Mouse (Mus musculus): Measurements from ENCODE around the gene Mphosph10. TPM values are rescaled to one million over a fixed set of nuclear protein-coding genes. Genes with fewer than 3 reads are reported as not detected.

Gene Mphosph10
- total RNA-seq, 4 experiments from 2014 or later, result 13.0 to 15.5 (median 15.1) TPM

DNA sequence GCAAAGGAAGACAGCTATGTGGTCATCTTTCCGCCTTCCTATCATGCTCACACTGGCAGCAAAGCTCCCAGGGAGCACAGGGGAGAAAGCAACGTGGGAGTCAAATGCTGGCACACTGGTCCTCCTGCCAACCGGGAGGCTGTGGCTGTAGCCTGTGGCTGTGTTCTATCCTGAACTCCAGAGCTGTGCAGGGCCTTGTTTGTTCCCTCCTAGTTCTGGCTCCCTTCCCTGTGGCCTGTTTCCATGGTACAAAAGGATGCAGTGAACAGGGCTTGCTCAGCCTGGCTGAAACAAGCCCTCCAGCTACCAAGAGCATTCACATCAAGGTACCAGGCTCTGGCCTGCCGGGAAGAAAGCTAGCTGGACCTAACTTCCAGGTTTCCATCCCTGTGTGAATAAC, 41.0 kb downstream of the Mphosph10 start:
- DNase-seq (ENCODE audit: low spot score), result no peak

DNA sequence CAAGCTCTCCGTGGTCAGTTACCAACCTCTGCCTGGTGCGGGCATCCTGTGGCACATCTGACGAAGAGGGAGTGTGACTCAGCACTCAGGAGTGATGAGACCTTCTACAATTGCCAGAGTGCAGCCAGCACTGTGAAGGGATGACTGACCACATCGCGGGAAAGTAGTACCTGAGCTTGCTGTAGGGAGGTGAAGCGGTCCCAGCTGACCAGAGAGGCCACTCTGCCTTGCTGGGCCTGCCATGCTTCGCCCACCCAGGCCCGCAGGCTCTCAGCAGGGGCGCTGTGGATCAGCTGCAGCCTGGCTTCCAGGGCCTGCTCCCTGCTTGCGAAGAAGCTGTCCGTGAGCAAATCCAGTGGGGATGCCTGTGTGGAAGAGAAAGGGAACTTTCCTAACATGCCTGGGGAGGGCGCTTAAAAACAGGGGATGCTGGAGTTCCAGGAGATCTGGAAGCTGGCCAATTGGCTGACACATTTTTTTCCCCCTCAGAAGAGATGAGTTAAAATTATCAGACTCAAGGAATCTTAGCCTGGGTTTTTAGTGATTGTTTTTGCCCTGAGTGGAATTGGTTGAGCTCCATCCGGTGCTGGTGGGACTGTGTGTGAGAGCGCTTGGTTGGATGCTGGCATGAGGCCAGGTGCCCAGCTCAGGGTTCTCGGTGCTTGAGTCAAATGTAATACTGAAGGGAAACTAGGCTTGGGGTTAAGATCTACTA, 42.8 kb downstream of the Mphosph10 start:
- DNase-seq (ENCODE audit: low spot score), result no peak

DNA sequence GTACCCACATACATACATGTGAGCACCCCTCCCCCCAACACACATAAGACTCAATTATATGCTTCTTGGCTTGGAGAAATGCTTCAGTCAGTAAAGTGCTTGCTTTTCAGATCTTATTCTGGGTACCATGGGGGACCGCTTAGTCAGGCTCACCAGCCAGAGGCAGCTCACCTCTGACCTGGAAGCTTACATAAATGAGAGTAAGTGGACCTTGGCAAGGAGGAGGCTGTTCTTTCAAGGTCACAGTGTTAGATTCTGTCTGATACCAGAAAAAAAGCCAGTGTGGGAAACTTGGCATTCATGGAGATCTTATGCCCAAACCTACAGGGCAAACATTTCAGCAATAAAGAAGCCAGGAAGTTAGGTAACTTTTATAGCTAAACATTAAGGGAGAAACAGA, 44.3 kb downstream of the Mphosph10 start:
- no peak for DNase-seq (ENCODE audit: low spot score)

DNA sequence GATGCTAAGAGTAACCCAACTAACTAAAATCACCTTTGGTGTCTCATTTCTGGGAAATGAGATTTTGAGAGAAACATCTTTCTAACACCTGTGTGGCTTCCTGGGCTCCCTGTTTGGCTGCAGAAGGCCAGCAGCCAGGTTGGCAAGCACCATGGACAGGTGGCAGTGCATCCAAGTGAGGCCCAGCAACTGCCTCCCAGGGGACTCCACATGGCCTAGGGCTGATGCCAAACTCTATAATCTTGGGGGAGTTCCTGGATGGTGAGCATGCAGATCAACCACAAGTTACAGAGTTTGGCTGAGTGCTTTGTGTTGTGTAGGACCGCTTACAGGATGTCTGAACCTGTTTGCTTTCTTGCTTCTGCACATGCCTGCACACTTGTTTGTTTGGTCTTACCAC, 59.4 kb downstream of the Mphosph10 start:
- no peak for DNase-seq (ENCODE audit: low spot score)

DNA sequence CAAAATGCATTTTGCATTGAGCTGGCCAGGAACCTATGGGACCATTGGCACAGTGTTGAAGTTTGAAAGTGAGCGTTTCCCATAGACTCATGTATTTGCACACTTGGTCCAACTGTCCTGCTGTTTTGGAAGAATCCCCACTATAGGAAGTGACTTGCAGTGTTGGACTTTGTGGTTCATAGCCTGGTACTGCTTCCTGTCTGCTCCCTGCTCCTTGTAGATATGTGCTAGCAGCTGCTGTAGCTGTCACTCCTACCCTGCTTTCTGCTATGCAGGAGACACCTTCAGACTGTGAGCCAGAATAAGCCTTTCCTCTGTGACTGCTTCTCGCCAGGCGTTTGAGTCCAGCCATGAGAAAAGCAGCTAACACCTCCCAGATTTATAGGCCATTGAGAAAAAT, 60.8 kb downstream of the Mphosph10 start:
- DNase-seq (ENCODE audit: low spot score), result no peak

DNA sequence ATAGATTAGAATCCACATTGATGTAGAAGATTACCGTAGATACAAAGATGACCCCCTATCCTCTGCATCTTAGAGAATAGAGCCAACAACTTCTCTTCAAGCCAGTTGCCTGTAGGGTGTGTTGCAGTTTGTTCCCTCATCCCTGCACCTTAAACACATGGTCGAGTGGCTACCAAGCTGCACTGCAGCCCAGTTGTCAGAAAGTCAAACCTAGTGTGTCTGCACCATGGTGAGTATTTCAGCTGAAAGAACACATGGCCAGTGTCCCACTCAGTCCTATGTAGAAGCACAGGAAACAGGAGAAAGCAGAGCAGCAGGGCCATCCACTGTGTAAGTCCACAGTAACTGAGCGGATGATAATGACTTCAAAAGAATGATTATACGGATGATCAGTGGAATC, 64.6 kb downstream of the Mphosph10 start:
- DNase-seq (ENCODE audit: low spot score), result no peak

DNA sequence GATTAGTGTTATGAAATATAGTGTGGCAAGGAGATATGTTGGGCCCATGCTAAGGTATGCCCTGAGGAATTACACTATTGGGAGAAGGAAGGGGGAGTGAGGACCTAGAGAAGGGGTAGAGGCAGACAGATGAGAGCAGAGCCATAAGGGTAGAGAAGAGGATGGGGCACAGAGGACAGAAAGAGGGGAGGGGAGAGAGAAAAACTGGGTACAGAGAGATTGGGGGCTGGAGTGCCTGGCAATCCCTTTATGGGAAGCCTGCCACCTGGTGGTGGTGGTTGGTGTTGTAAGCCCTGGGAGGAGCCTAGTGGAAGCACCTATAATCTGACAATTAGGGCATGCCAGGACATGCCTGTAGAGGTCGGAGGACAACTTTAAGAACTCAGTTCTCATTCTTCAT, 65.2 kb downstream of the Mphosph10 start:
- DNase-seq (ENCODE audit: low spot score), result peak; percentile 78

Other genes with a start within 250 kb of the Mphosph10 start
- gene Trpm1, start 238.4 kb downstream of the Mphosph10 start, total RNA-seq (2022), result under 1 TPM in 2 of 4 experiments, not detected in 2; 0.31 to 0.66 TPM
- gene Mtmr10, start 104.6 kb downstream of the Mphosph10 start, total RNA-seq (2022), result 10 to 100 TPM; 10.3 to 17.0 (median 12.6) TPM
- 10 to 100 TPM in 3 of 4 experiments, 1 to 10 TPM in 1; 9.9 to 12.5 (median 10.9) TPM for gene Fan1, start 18.2 kb downstream of the Mphosph10 start, total RNA-seq (2022)
- 100 to 1,000 TPM; 186 to 213 (median 202) TPM for gene Mcee, start 339 bp upstream of the Mphosph10 start, total RNA-seq (2022)
- 1 to 10 TPM; 1.1 to 1.9 (median 1.4) TPM for gene Apba2, start 109.4 kb upstream of the Mphosph10 start, total RNA-seq (2022)

Data from heart, adult 8-10 months (tissue).